Mouse (Mus musculus) kidney, embryonic 15.5 days (tissue): ENCODE results near the gene Gpr35. TPM values are rescaled to one million over a fixed set of nuclear protein-coding genes. Genes with fewer than 3 reads are reported as not detected.

Source experiments
- ATAC-seq: fragments of 200-750 bp; cut with Nextera tagmentation; replicated peaks from 2 replicates; pipeline ENCODE4 v1.8.0; 2017; ENCODE audit warnings: moderate TSS enrichment; ENCODE audit not compliant: low FRiP score
- H3K27ac ChIP-seq: fragments of 300-500 bp; sonication (generic); 2 replicates; pipeline ENCODE4 v1.5.1; 2015; ENCODE audit warnings: mild to moderate bottlenecking, inconsistent platforms
- H3K27me3 ChIP-seq: fragments of 300-500 bp; sonication (generic); 2 replicates; pipeline ENCODE4 v1.6.1; 2015; ENCODE audit warnings: inconsistent platforms
- H3K36me3 ChIP-seq: fragments of 300-500 bp; sonication (generic); 2 replicates; pipeline ENCODE4 v1.6.1; 2015; ENCODE audit warnings: inconsistent platforms
- H3K4me1 ChIP-seq: fragments of 300-500 bp; sonication (generic); 2 replicates; pipeline ENCODE4 v1.6.1; 2015; ENCODE audit warnings: inconsistent platforms
- H3K4me2 ChIP-seq: fragments of 300-500 bp; sonication (generic); 2 replicates; pipeline ENCODE4 v1.6.1; 2015; ENCODE audit warnings: moderate library complexity, mild to moderate bottlenecking, inconsistent platforms
- H3K4me3 ChIP-seq: fragments of 300-500 bp; sonication (generic); replicated peaks from 2 replicates; pipeline ENCODE4 v1.5.1; 2015; ENCODE audit warnings: mild to moderate bottlenecking, inconsistent platforms
- H3K9ac ChIP-seq: fragments of 300-500 bp; sonication (generic); 2 replicates; pipeline ENCODE4 v1.6.1; 2015; ENCODE audit warnings: mild to moderate bottlenecking, inconsistent platforms
- H3K9me3 ChIP-seq: fragments of 300-500 bp; sonication (generic); replicated peaks from 2 replicates; pipeline ENCODE4 v1.6.1; 2016; ENCODE audit warnings: inconsistent platforms
- WGBS: fragments of 180-500 bp; shearing (Covaris S2); methylation state at CpG from one replicate; pipeline ENCODE4 v1.1.7; 2015; ENCODE audit warnings: mixed read lengths; 5-methylcytosine and 5-hydroxymethylcytosine counted together
- polyA plus RNA-seq: library from polyadenylated mRNA; unstranded; fragments of >200 nt; fragmentation: Nextera tagmentation; extraction: Ambion mirVana; gene quantifications from 2 replicates; pipeline ENCODE4 v1.2.1, GENCODE M21; 2015

Gene Gpr35
- polyA plus RNA-seq, 1 experiment from 2014 or later: 0.56 TPM

GRCm38 (mm10) chr1:92992214-92992855 lies 41.7 kb downstream of the Gpr35 start:
- Histone ChIP-seq H3K36me3 (no peaks in the 10 kb centered on the region), H3K9ac (no peak overlapping the region), H3K27ac (no peak overlapping the region), H3K4me3 (no peak overlapping the region), H3K9me3 (no peaks in the 10 kb centered on the region), H3K4me2 (no peak overlapping the region), H3K27me3 (no peaks in the 10 kb centered on the region), H3K4me1 (no peaks in the 10 kb centered on the region)
- no peak for ATAC-seq
- WGBS: 78% methylated on average over 6 of the region's 6 CpGs

GRCm38 (mm10) chr1:92992880-92993279 lies 42.2 kb downstream of the Gpr35 start:
- no peak overlapping the region for H3K4me3 ChIP-seq
- H3K27ac ChIP-seq: no peak overlapping the region
- WGBS: 76% methylated on average over 2 of the region's 2 CpGs
- H3K9ac ChIP-seq: no peak overlapping the region
- H3K4me2 ChIP-seq: no peak overlapping the region
- no peaks in the 10 kb centered on the region for H3K36me3 ChIP-seq
- H3K9me3 ChIP-seq: no peaks in the 10 kb centered on the region
- no peaks in the 10 kb centered on the region for H3K4me1 ChIP-seq
- no peaks in the 10 kb centered on the region for H3K27me3 ChIP-seq
- ATAC-seq: no peak

- H3K36me3 ChIP-seq: no peaks in the 10 kb centered on the region
- H3K4me2 ChIP-seq: no peak within 1 kb of the TSS
- H3K27ac ChIP-seq: no peak within 1 kb of the TSS
- H3K9ac ChIP-seq: no peak within 1 kb of the TSS
- H3K27me3 ChIP-seq: no peaks in the 10 kb centered on the region
- H3K4me3 ChIP-seq: no peak within 1 kb of the TSS
- no peaks in the 10 kb centered on the region for H3K9me3 ChIP-seq
- ATAC-seq: no peak
- no peaks in the 10 kb centered on the region for H3K4me1 ChIP-seq
- 75% methylated on average over 7 of the region's 7 CpGs for WGBS
These were observed 55.4 kb downstream of the Gpr35 start, which contains the start of gene Aqp12 for GRCm38 (mm10) chr1:93006061-93006460. Gene Aqp12, plus strand, starts transcription at chr1:93006334.

- no peaks in the 10 kb centered on the region for H3K36me3 ChIP-seq
- ATAC-seq: no peak
- WGBS: 57% methylated on average over 4 of the region's 4 CpGs
- no peak overlapping the region for H3K27ac ChIP-seq
- no peaks in the 10 kb centered on the region for H3K4me1 ChIP-seq
- H3K4me3 ChIP-seq: no peak overlapping the region
- no peak overlapping the region for H3K4me2 ChIP-seq
- H3K27me3 ChIP-seq: no peaks in the 10 kb centered on the region
- H3K9me3 ChIP-seq: no peaks in the 10 kb centered on the region
- no peak overlapping the region for H3K9ac ChIP-seq
These were observed 58.5 kb downstream of the Gpr35 start for GRCm38 (mm10) chr1:93009196-93009595.

- no peak for ATAC-seq
- Histone ChIP-seq H3K27me3 (no peaks in the 10 kb centered on the region), H3K9me3 (no peaks in the 10 kb centered on the region), H3K9ac (no peak overlapping the region), H3K36me3 (no peaks in the 10 kb centered on the region), H3K4me1 (no peaks in the 10 kb centered on the region), H3K4me2 (no peak overlapping the region), H3K4me3 (no peak overlapping the region), H3K27ac (no peak overlapping the region)
- 39% methylated on average over 3 of the region's 3 CpGs for WGBS
These were observed 60.1 kb downstream of the Gpr35 start for GRCm38 (mm10) chr1:93010731-93011130.

- no peak for ATAC-seq
- Histone ChIP-seq H3K9ac (no peak overlapping the region), H3K9me3 (no peaks in the 10 kb centered on the region), H3K4me1 (no peaks in the 10 kb centered on the region), H3K4me2 (no peak overlapping the region), H3K4me3 (no peak overlapping the region), H3K36me3 (no peaks in the 10 kb centered on the region), H3K27ac (no peak overlapping the region), H3K27me3 (no peaks in the 10 kb centered on the region)
- 60% methylated on average over 7 of the region's 7 CpGs for WGBS
These were observed 61.5 kb downstream of the Gpr35 start for GRCm38 (mm10) chr1:93012103-93012585.

GRCm38 (mm10) chr1:93013367-93013766 lies 62.7 kb downstream of the Gpr35 start:
- no peak overlapping the region for H3K4me2 ChIP-seq
- H3K27ac ChIP-seq: no peak overlapping the region
- 74% methylated on average over 4 of the region's 4 CpGs for WGBS
- H3K36me3 ChIP-seq: no peaks in the 10 kb centered on the region
- no peak overlapping the region for H3K9ac ChIP-seq
- no peaks in the 10 kb centered on the region for H3K4me1 ChIP-seq
- no peak overlapping the region for H3K4me3 ChIP-seq
- H3K27me3 ChIP-seq: no peaks in the 10 kb centered on the region
- no peaks in the 10 kb centered on the region for H3K9me3 ChIP-seq
- ATAC-seq: no peak

GRCm38 (mm10) chr1:93014460-93014859 lies 63.8 kb downstream of the Gpr35 start:
- no peak for ATAC-seq
- no peak overlapping the region for H3K4me2 ChIP-seq
- no peaks in the 10 kb centered on the region for H3K36me3 ChIP-seq
- no peaks in the 10 kb centered on the region for H3K9me3 ChIP-seq
- no peak overlapping the region for H3K9ac ChIP-seq
- H3K4me1 ChIP-seq: no peaks in the 10 kb centered on the region
- no peaks in the 10 kb centered on the region for H3K27me3 ChIP-seq
- no peak overlapping the region for H3K4me3 ChIP-seq
- H3K27ac ChIP-seq: no peak overlapping the region

GRCm38 (mm10) chr1:93015136-93015535 lies 64.5 kb downstream of the Gpr35 start:
- no peak for ATAC-seq
- Histone ChIP-seq H3K9me3 (no peaks in the 10 kb centered on the region), H3K27me3 (no peaks in the 10 kb centered on the region), H3K4me3 (no peak overlapping the region), H3K27ac (no peak overlapping the region), H3K36me3 (no peaks in the 10 kb centered on the region), H3K9ac (no peak overlapping the region), H3K4me1 (no peaks in the 10 kb centered on the region), H3K4me2 (no peak overlapping the region)
- WGBS: 52% methylated on average over 2 of the region's 2 CpGs

GRCm38 (mm10) chr1:93018716-93019115 lies 68.1 kb downstream of the Gpr35 start:
- 82% methylated on average over 10 of the region's 10 CpGs for WGBS
- ATAC-seq: no peak
- no peaks in the 10 kb centered on the region for H3K27me3 ChIP-seq
- no peak overlapping the region for H3K4me2 ChIP-seq
- H3K27ac ChIP-seq: no peak overlapping the region
- H3K36me3 ChIP-seq: no peaks in the 10 kb centered on the region
- H3K9me3 ChIP-seq: no peaks in the 10 kb centered on the region
- no peaks in the 10 kb centered on the region for H3K4me1 ChIP-seq
- H3K4me3 ChIP-seq: no peak overlapping the region
- H3K9ac ChIP-seq: no peak overlapping the region

- 77% methylated on average over 4 of the region's 4 CpGs for WGBS
- H3K9me3 ChIP-seq: no peaks in the 10 kb centered on the region
- H3K9ac ChIP-seq: no peak overlapping the region
- H3K4me2 ChIP-seq: no peak overlapping the region
- no peaks in the 10 kb centered on the region for H3K36me3 ChIP-seq
- H3K4me1 ChIP-seq: no peaks in the 10 kb centered on the region
- no peak overlapping the region for H3K27ac ChIP-seq
- no peak overlapping the region for H3K4me3 ChIP-seq
- no peak for ATAC-seq
- no peaks in the 10 kb centered on the region for H3K27me3 ChIP-seq
These were observed 69.9 kb downstream of the Gpr35 start for GRCm38 (mm10) chr1:93020602-93021001.

GRCm38 (mm10) chr1:93026600-93026999 lies 75.9 kb downstream of the Gpr35 start:
- no peaks in the 10 kb centered on the region for H3K9me3 ChIP-seq
- no peak overlapping the region for H3K4me3 ChIP-seq
- no peak for ATAC-seq
- 88% methylated on average over 8 of the region's 8 CpGs for WGBS
- no peaks in the 10 kb centered on the region for H3K27me3 ChIP-seq
- no peak overlapping the region for H3K9ac ChIP-seq
- H3K27ac ChIP-seq: no peak overlapping the region
- no peak overlapping the region for H3K4me2 ChIP-seq
- H3K36me3 ChIP-seq: no peaks in the 10 kb centered on the region
- no peaks in the 10 kb centered on the region for H3K4me1 ChIP-seq

GRCm38 (mm10) chr1:93029387-93029786 lies 78.7 kb downstream of the Gpr35 start:
- WGBS: 96% methylated on average over 10 of the region's 10 CpGs
- H3K4me1 ChIP-seq: no peaks in the 10 kb centered on the region
- H3K27me3 ChIP-seq: no peaks in the 10 kb centered on the region
- H3K4me2 ChIP-seq: no peak overlapping the region
- no peak for ATAC-seq
- no peaks in the 10 kb centered on the region for H3K9me3 ChIP-seq
- no peak overlapping the region for H3K4me3 ChIP-seq
- no peaks in the 10 kb centered on the region for H3K36me3 ChIP-seq
- no peak overlapping the region for H3K9ac ChIP-seq
- H3K27ac ChIP-seq: no peak overlapping the region
